In the genomic region with DNA sequence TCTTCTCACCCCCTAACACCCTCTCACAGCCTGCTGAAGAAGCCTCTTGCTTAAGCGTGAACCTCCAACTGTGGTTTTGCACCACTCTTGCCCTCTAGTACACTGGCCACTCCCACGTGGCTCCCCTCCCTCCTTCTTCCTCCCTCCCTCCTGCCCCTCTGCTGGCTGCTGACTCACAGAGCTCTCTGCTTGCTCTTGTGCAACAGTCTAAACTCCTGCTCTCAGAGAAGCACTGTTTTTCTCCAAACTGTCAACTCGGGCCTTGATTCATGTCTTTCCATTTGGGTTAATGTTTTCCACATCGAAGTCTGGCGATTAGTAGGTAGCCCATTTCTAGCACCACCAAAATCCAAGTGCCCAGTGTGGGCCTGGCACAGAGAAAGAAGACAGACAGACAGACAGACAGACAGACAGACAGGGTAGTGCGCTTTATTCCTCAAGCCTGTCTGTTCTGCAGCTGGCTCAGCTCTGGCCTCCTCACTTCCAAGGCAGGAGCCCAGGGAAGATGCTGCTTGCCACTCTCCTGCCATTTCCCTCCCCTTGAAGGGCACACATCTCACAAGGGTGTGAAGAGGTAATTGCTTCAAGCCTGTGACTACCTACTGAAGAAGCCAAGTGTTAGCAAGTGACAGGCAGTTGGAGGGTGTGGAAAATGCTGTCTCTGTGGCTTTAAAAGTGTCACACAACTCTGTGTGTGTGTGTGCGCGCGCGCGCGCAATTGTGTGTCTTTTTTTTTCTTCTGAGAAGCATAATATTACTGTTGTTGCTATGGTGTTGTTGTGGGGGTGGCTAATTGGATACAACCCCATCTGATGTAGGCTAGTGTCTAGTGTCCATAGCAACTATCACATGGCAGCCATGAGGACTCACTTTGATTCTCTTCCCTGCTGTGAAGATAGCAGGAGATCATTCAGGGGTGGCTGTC, we compare ENCODE assay signal across 8 mouse cellular contexts.
DNase-seq lines count a peak whose midpoint lies in the region; ATAC-seq and TF ChIP-seq lines count a peak whose summit lies in the region.

No protein-coding gene starts in this region.

- no peaks in the 10 kb centered on the region for H3K27me3 ChIP-seq in midbrain, embryonic 11.5 days (ENCODE audit: control insufficient read depth, insufficient read depth, low read length)
- H3K27me3 ChIP-seq in midbrain, embryonic 16.5 days (ENCODE audit: control insufficient read depth, insufficient read depth, low read depth, low read length): no peaks in the 10 kb centered on the region
- no peaks in the 10 kb centered on the region for H3K27me3 ChIP-seq in heart, embryonic 12.5 days (replicated peaks)

- DNase-seq in midbrain, embryonic 11.5 days (ENCODE audit: low spot score, missing footprints): peak; percentile 81
- peak; percentile 76 to 92 for DNase-seq in kidney, postnatal 25 days
- peak; percentile 86 for DNase-seq in lung, postnatal 36 days
- DNase-seq in telencephalon, adult 2 months (ENCODE audit: low read depth, low spot score): peak; percentile 67
- no peak for DNase-seq in frontal cortex, postnatal 25 days (ENCODE audit: low spot score in 2 of 2)

- TF ChIP-seq POLR2A in bone marrow macrophage, adult 2 months (IDR thresholded peaks at IDR 0.05; ENCODE audit: borderline replicate concordance, low read depth, low read length): no peak

- no peak overlapping the region for H3K9ac ChIP-seq in midbrain, embryonic 11.5 days (ENCODE audit: low read length)
- no peak overlapping the region for H3K9ac ChIP-seq in midbrain, embryonic 16.5 days (ENCODE audit: low read depth, low read length)
- no peak overlapping the region for H3K9ac ChIP-seq in heart, embryonic 12.5 days

- no peaks in the 10 kb centered on the region for H3K9me3 ChIP-seq in midbrain, embryonic 11.5 days (ENCODE audit: control insufficient read depth, low read length)
- H3K9me3 ChIP-seq in midbrain, embryonic 16.5 days (replicated peaks; ENCODE audit: control insufficient read depth, low read length, poor library complexity, severe bottlenecking): no peaks in the 10 kb centered on the region
- no peaks in the 10 kb centered on the region for H3K9me3 ChIP-seq in heart, embryonic 12.5 days (replicated peaks)

- H3K4me2 ChIP-seq in midbrain, embryonic 11.5 days: no peak overlapping the region
- H3K4me2 ChIP-seq in midbrain, embryonic 16.5 days (ENCODE audit: low read length): no peak overlapping the region
- no peak overlapping the region for H3K4me2 ChIP-seq in heart, embryonic 12.5 days

- ATAC-seq in midbrain, embryonic 11.5 days (ENCODE audit: low FRiP score): no peak
- ATAC-seq in midbrain, embryonic 16.5 days: no peak
- ATAC-seq in heart, embryonic 12.5 days (ENCODE audit: insufficient number of reproducible peaks, low FRiP score): no peak

- H3K27ac ChIP-seq in midbrain, embryonic 11.5 days (ENCODE audit: low read depth, low read length): no peak overlapping the region
- H3K27ac ChIP-seq in midbrain, embryonic 16.5 days (ENCODE audit: low read length): no peak overlapping the region
- H3K27ac ChIP-seq in bone marrow macrophage, adult 2 months (ENCODE audit: insufficient read depth, low read depth, low read length): peak overlapping the region; percentile 93
- peak overlapping the region; percentile 37; the same call in 1 of the 2 replicates for H3K27ac ChIP-seq in heart, embryonic 12.5 days (ENCODE audit: poor library complexity, severe bottlenecking)

- TF ChIP-seq CTCF in bone marrow macrophage, adult 2 months (IDR thresholded peaks at IDR 0.05; ENCODE audit: low read depth, low read length): no peak

- no peaks in the 10 kb centered on the region for H3K4me1 ChIP-seq in midbrain, embryonic 11.5 days (ENCODE audit: control insufficient read depth, insufficient read depth, low read length)
- peaks cover 6% of the 10 kb centered on the region for H3K4me1 ChIP-seq in midbrain, embryonic 16.5 days (ENCODE audit: control insufficient read depth, insufficient read depth, low read length)
- peaks cover 47% of the 10 kb centered on the region for H3K4me1 ChIP-seq in bone marrow macrophage, adult 2 months (ENCODE audit: control insufficient read depth, insufficient read depth, low read length)
- H3K4me1 ChIP-seq in heart, embryonic 12.5 days (replicated peaks): peaks cover 57% of the 10 kb centered on the region

- 78% methylated on average over 12 of the region's 12 CpGs for WGBS in midbrain, embryonic 11.5 days
- 84% methylated on average over 12 of the region's 12 CpGs for WGBS in midbrain, embryonic 16.5 days
- WGBS in heart, embryonic 12.5 days: 63% methylated on average over 12 of the region's 12 CpGs

- no peaks in the 10 kb centered on the region for H3K36me3 ChIP-seq in midbrain, embryonic 11.5 days (ENCODE audit: control insufficient read depth, insufficient read depth, low read length)
- H3K36me3 ChIP-seq in midbrain, embryonic 16.5 days (ENCODE audit: control insufficient read depth, insufficient read depth, low read length): no peaks in the 10 kb centered on the region
- H3K36me3 ChIP-seq in heart, embryonic 12.5 days: no peaks in the 10 kb centered on the region

- H3K4me3 ChIP-seq in midbrain, embryonic 11.5 days (ENCODE audit: low read depth, low read length): no peak overlapping the region
- no peak overlapping the region for H3K4me3 ChIP-seq in midbrain, embryonic 16.5 days (ENCODE audit: low read depth, low read length)
- H3K4me3 ChIP-seq in bone marrow macrophage, adult 2 months (ENCODE audit: insufficient read depth, low read length): 0 out of 2 replicates have a peak overlapping the region, but pooled peaks have one; percentile 10
- no peak overlapping the region for H3K4me3 ChIP-seq in heart, embryonic 12.5 days

Comparison
In these comparisons a context has a peak if more than half of its experiments do, and no peak if none do; other contexts are left out.
1. DNase-seq: peak in midbrain, embryonic 11.5 days (single experiment), kidney, postnatal 25 days (2 of 2), lung, postnatal 36 days (single experiment) and telencephalon, adult 2 months (single experiment); none in frontal cortex, postnatal 25 days (0 of 2).
2. H3K27ac ChIP-seq: peak in bone marrow macrophage, adult 2 months (single experiment) and heart, embryonic 12.5 days (single experiment); none in midbrain, embryonic 11.5 days (single experiment) and midbrain, embryonic 16.5 days (single experiment).